In the genomic region with DNA sequence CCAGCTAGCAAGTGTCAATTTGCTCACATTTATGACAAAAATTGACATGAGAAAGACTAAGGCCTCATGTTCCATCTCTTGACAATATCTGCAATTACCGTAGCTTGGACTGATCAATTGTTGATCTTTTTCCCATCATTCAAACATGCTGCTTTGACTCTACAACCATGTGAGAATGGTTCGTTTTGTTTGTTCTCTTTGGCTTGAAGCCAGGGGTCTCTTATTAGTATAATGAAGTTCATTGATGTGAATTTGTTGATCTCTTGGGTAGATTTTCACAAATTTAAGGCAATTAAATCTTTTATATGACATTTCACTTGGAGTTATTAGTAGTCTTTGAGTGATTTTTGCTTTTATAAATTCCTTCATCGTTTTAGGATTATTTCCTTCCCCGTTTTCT, we compare ENCODE assay signal across 22 mouse cellular contexts.
A peak's percentile ranks its signal among the peaks of the same experiment; 100 is the strongest.
DNase-seq lines count a peak whose midpoint lies in the region; ATAC-seq and TF ChIP-seq lines count a peak whose summit lies in the region.
"Had no signal": no experiment of that assay in that cellular context is flagged by ENCODE, and none has a peak within 500 bp of the region (broad histone marks: within the 10 kb centered on the region; RNA-seq: fewer than 3 reads in every experiment).

No protein-coding gene starts in this region.

- H3K36me3 ChIP-seq in forebrain, embryonic 14.5 days (ENCODE audit: control insufficient read depth, insufficient read depth, low read length) = no peaks in the 10 kb centered on the region
- no peaks in the 10 kb centered on the region for H3K36me3 ChIP-seq in forebrain, embryonic 11.5 days (ENCODE audit: control insufficient read depth, insufficient read depth, low read length)

- H3K4me3 ChIP-seq in forebrain, embryonic 14.5 days (ENCODE audit: low read depth, low read length) = no peak overlapping the region
- no peak overlapping the region for H3K4me3 ChIP-seq in forebrain, embryonic 11.5 days (ENCODE audit: low read depth, low read length)

- WGBS in forebrain, embryonic 14.5 days = 17% methylated on average over 4 of the region's 4 CpGs
- whole genome bisulfite sequencing in forebrain, embryonic 11.5 days = 51% methylated on average over 4 of the region's 4 CpGs

- TF ChIP-seq CTCF in brain, embryonic 14.5 days (IDR thresholded peaks at IDR 0.05; ENCODE audit: borderline replicate concordance, extremely low read depth, insufficient read depth, insufficient read length) = no peak

- no peak overlapping the region for H3K4me2 ChIP-seq in forebrain, embryonic 14.5 days (ENCODE audit: low read length)
- no peak overlapping the region for H3K4me2 ChIP-seq in forebrain, embryonic 11.5 days (ENCODE audit: low read depth, low read length, severe bottlenecking)

- no peaks in the 10 kb centered on the region for H3K27me3 ChIP-seq in forebrain, embryonic 14.5 days (replicated peaks; ENCODE audit: control insufficient read depth, insufficient read depth, low read length)
- no peaks in the 10 kb centered on the region for H3K27me3 ChIP-seq in forebrain, embryonic 11.5 days (ENCODE audit: control insufficient read depth, insufficient read depth, low read length)
- H3K27me3 ChIP-seq: CH12.LX, Patski had no signal

- H3K4me1 ChIP-seq in forebrain, embryonic 14.5 days (ENCODE audit: control insufficient read depth, insufficient read depth, low read length) = peaks cover 33% of the 10 kb centered on the region
- no peaks in the 10 kb centered on the region; the same call in 1 of the 2 replicates for H3K4me1 ChIP-seq in forebrain, embryonic 11.5 days (replicated peaks; ENCODE audit: control insufficient read depth, insufficient read depth, low read length)

- peak; percentile 81 for DNase-seq in forebrain, embryonic 14.5 days (ENCODE audit: low spot score)
- no peak for DNase-seq in forebrain, embryonic 11.5 days (ENCODE audit: low spot score)
- DNase-seq in retina, postnatal 1 day = peak; percentile 47
- DNase-seq in retina, embryonic 14.5 days (ENCODE audit: low spot score) = no peak
- DNase-seq in brain, embryonic 14.5 days (ENCODE audit: low read depth) = peak; percentile 81
- no peak for DNase-seq in left cerebral cortex, postnatal 10 days (ENCODE audit: extremely low spot score in 1 of 2, low spot score in 2 of 2)
- DNase-seq: adrenal gland, adult 2 months; adrenal gland, adult 8-10 months; adrenal gland, postnatal 10 days; adrenal gland, postnatal 14 days; adrenal gland, postnatal 25 days; adrenal gland, postnatal 36 days; B cell, adult 2 months; cerebellum, adult 11 months; cerebellum, adult 11-12 months; cerebellum, adult 18-20 months; cerebellum, adult 2 months had no signal

- H3K9me3 ChIP-seq in forebrain, embryonic 14.5 days (replicated peaks; ENCODE audit: control insufficient read depth, low read length) = no peaks in the 10 kb centered on the region
- no peaks in the 10 kb centered on the region for H3K9me3 ChIP-seq in forebrain, embryonic 11.5 days (ENCODE audit: control insufficient read depth, low read length)
- H3K9me3 ChIP-seq: G1E had no signal

- TF ChIP-seq POLR2A in brain, embryonic 14.5 days (IDR thresholded peaks at IDR 0.05; ENCODE audit: borderline replicate concordance, extremely low read depth, insufficient read depth, insufficient read length, poor library complexity, severe bottlenecking) = no peak

- H3K27ac ChIP-seq in forebrain, embryonic 14.5 days (ENCODE audit: low read depth, low read length) = no peak overlapping the region
- no peak overlapping the region for H3K27ac ChIP-seq in forebrain, embryonic 11.5 days (ENCODE audit: low read depth, low read length)

- intact Hi-C loops in left cerebral cortex, postnatal 10 days (cut with DNase I) = no loop called here

- no peak for ATAC-seq in forebrain, embryonic 14.5 days
- no peak for ATAC-seq in forebrain, embryonic 11.5 days (replicated peaks; ENCODE audit: low FRiP score)
- ATAC-seq: activated CD4-positive, CD25-positive, alpha-beta regulatory T cell, adult 4 months; CD4-positive, CD25-positive, alpha-beta regulatory T cell, adult 4 months; Patski had no signal

- H3K9ac ChIP-seq in forebrain, embryonic 14.5 days (ENCODE audit: low read length) = no peak overlapping the region
- H3K9ac ChIP-seq in forebrain, embryonic 11.5 days (ENCODE audit: low read length) = no peak overlapping the region

Comparison
In these comparisons a context has a peak if more than half of its experiments do, and no peak if none do; other contexts are left out.
1. DNase-seq: peak in forebrain, embryonic 14.5 days (single experiment), retina, postnatal 1 day (single experiment) and brain, embryonic 14.5 days (single experiment); none in forebrain, embryonic 11.5 days (single experiment), retina, embryonic 14.5 days (single experiment) and left cerebral cortex, postnatal 10 days (0 of 2).